Mouse (Mus musculus) CD4-positive, CD25-positive, alpha-beta regulatory T cell, adult 4 months (primary cell): ENCODE data around the gene 4930433I11Rik. TPM values are rescaled to one million over a fixed set of nuclear protein-coding genes. Genes with fewer than 3 reads are reported as not detected.
"Not testable (repeated sequence)": the region's sequence is repeated elsewhere in the genome, so short reads cannot be mapped to it uniquely, and the experiment has no call there.

Experiments
- ATAC-seq: one replicate; pipeline ENCODE4 v1.8.0; 2017
- polyA plus RNA-seq, 2 experiments: library from polyadenylated mRNA; unstranded; fragments of 100-300 nt; shearing (Covaris generic); gene quantifications; one replicate each; pipeline ENCODE4 v1.2.1; 2017

The 4930433I11Rik gene
- not detected for polyA plus RNA-seq

DNA sequence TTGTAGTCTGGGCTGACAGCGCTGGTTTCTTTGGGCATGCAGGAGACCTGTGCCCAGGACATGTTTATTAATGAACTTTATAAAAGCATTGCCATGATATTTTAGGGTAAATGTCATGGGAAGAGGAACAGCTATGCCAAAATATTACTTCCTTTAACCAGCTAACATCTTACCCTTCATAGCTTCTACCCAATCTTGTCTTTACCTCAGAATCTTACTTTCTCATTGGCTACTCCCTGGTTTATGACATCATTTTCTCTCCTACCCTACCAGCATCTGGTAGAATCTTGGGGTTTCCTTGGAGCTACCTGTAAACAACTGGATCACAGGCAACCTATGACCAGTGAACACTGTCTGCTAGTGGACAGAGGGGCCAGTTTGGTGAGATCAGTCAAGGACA is at the start of gene 4930433I11Rik:
Gene 4930433I11Rik (plus strand): TSS at position 301 of the 400 bp plus-strand sequence.
- no peak for ATAC-seq

- no peak for ATAC-seq
Observed at GRCm38 (mm10) chr7:40939371-40939770, 48.0 kb upstream of the 4930433I11Rik start.

- no peak for ATAC-seq
Observed at GRCm38 (mm10) chr7:40942233-40942935, 45.0 kb upstream of the 4930433I11Rik start.

DNA sequence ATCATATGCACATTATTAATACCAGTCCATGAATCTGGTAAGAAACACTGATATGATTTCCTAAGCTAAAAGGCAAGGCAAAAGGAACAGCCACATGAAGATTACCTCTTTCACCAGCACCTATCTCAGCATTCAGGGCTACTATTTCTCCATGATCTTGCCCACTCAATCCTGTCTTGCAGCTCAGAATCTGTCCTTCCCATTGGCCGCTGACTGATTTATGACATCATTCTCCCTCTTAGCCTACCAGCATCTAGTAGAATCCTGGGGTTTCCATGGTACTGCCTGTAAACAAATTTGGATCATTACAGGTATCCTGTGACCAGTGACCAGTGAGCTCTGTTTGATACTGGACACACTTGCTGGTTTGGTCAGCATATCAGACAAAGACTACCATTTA is 45.1 kb downstream of the 4930433I11Rik start, which contains the start of gene Gm4884:
Gene Gm4884 (plus strand): TSS at position 301 of the 400 bp plus-strand sequence.
- not testable (repeated sequence) for ATAC-seq

GRCm38 (mm10) chr7:41044058-41044457 is 56.7 kb downstream of the 4930433I11Rik start:
- not testable (repeated sequence) for ATAC-seq

Other genes with a start within 250 kb of the 4930433I11Rik start
- not detected for gene Vstm2b, start 89.2 kb upstream of the 4930433I11Rik start, polyA plus RNA-seq
- not detected for gene Gm4884, start 45.2 kb downstream of the 4930433I11Rik start, polyA plus RNA-seq
- not detected for gene Gm5592, start 166.3 kb downstream of the 4930433I11Rik start, polyA plus RNA-seq